Mouse (Mus musculus) cerebellum, adult 18-20 months (tissue): ENCODE measurements around the gene Nufip1.

Source experiments
- DNase-seq, 2 experiments: peaks; one replicate each; pipeline ENCODE4 v3.0.0; 2021

The Nufip1 gene

GRCm38 (mm10) chr14:76110396-76111221 is at the start of gene Nufip1, which contains the start of gene Gpalpp1:
TSS of gene Nufip1 (plus strand) at chr14:76110891.
TSS of gene Gpalpp1 (minus strand) at chr14:76110760.
- DNase-seq = peak; percentile 88 to 90

GRCm38 (mm10) chr14:76067237-76067636 is 43.5 kb upstream of the Nufip1 start:
- DNase-seq = no peak

GRCm38 (mm10) chr14:76068296-76068695 is 42.4 kb upstream of the Nufip1 start:
- no peak for DNase-seq

- DNase-seq = no peak
These were observed 41.4 kb upstream of the Nufip1 start for GRCm38 (mm10) chr14:76069296-76069695.

GRCm38 (mm10) chr14:76072626-76073025 is 38.1 kb upstream of the Nufip1 start:
- DNase-seq = no peak

GRCm38 (mm10) chr14:76074206-76074605 is 36.5 kb upstream of the Nufip1 start:
- DNase-seq = no peak

GRCm38 (mm10) chr14:76075721-76076120 is 35.0 kb upstream of the Nufip1 start:
- no peak for DNase-seq

GRCm38 (mm10) chr14:76076602-76077001 is 34.1 kb upstream of the Nufip1 start:
- DNase-seq = no peak

- peak; percentile 42 for DNase-seq
These were observed 33.6 kb upstream of the Nufip1 start for GRCm38 (mm10) chr14:76077088-76077491.

- no peak for DNase-seq
These were observed 29.2 kb upstream of the Nufip1 start for GRCm38 (mm10) chr14:76081451-76081850.

GRCm38 (mm10) chr14:76082086-76082636 is 28.5 kb upstream of the Nufip1 start:
- no peak for DNase-seq

GRCm38 (mm10) chr14:76084188-76084587 is 26.5 kb upstream of the Nufip1 start:
- DNase-seq = no peak

- no peak for DNase-seq
These were observed 13.4 kb upstream of the Nufip1 start for GRCm38 (mm10) chr14:76097244-76097643.

GRCm38 (mm10) chr14:76097815-76098214 is 12.9 kb upstream of the Nufip1 start:
- DNase-seq = no peak

- DNase-seq = no peak
These were observed 11.1 kb upstream of the Nufip1 start for GRCm38 (mm10) chr14:76099543-76099942.

GRCm38 (mm10) chr14:76115744-76116143 is 5.1 kb downstream of the Nufip1 start:
- no peak for DNase-seq

- DNase-seq = no peak
These were observed 8.3 kb downstream of the Nufip1 start for GRCm38 (mm10) chr14:76118963-76119362.

- DNase-seq = no peak
These were observed 9.8 kb downstream of the Nufip1 start for GRCm38 (mm10) chr14:76120472-76120871.

- DNase-seq = peak; percentile 40 to 49
These were observed 11.4 kb downstream of the Nufip1 start for GRCm38 (mm10) chr14:76121901-76122662.

- no peak for DNase-seq
These were observed 12.0 kb downstream of the Nufip1 start for GRCm38 (mm10) chr14:76122663-76123058.

- DNase-seq = no peak
These were observed 16.6 kb downstream of the Nufip1 start for GRCm38 (mm10) chr14:76127311-76127710.

- DNase-seq = no peak
These were observed 17.5 kb downstream of the Nufip1 start for GRCm38 (mm10) chr14:76128174-76128573.

GRCm38 (mm10) chr14:76134975-76135374 is 24.3 kb downstream of the Nufip1 start:
- DNase-seq = no peak

GRCm38 (mm10) chr14:76145248-76145647 is 34.6 kb downstream of the Nufip1 start:
- no peak for DNase-seq
